21 mouse cellular contexts compared by ENCODE assay signal in genomic region chr14:38289661-38290060, GRCm38 (mm10).
DNase-seq lines count a peak whose midpoint lies in the region; ATAC-seq and TF ChIP-seq lines count a peak whose summit lies in the region.
"Had no signal": no experiment of that assay in that cellular context is flagged by ENCODE, and none has a peak within 500 bp of the region (broad histone marks: within the 10 kb centered on the region; RNA-seq: fewer than 3 reads in every experiment).

No protein-coding gene starts in this region.

- peak; percentile 64 for DNase-seq in ES-CJ7 (ENCODE audit: low read depth, low spot score)
- peak; percentile 74 for DNase-seq in R1 (ENCODE audit: low read depth, low spot score)
- no peak for DNase-seq in hindbrain, postnatal 0 days (ENCODE audit: low spot score)
- no peak for DNase-seq in thymus, postnatal 0 days (ENCODE audit: low spot score)
- DNase-seq in kidney, adult 2 months = no peak
- DNase-seq: adrenal gland, adult 8-10 months; adrenal gland, postnatal 14 days; adrenal gland, postnatal 36 days; cerebellum, adult 11-12 months; cerebellum, adult 2 months; cerebellum, adult 9-10 months; cerebellum, postnatal 10 days; cerebellum, postnatal 25 days; forebrain, postnatal 0 days had no signal

- ATAC-seq in hindbrain, postnatal 0 days = no peak
- ATAC-seq: activated CD4-positive, CD25-positive, alpha-beta regulatory T cell, adult 4 months; forebrain, embryonic 13.5 days; forebrain, embryonic 15.5 days; forebrain, postnatal 0 days; Patski had no signal

- no peak overlapping the region for H3K4me2 ChIP-seq in hindbrain, postnatal 0 days (ENCODE audit: low read depth, low read length)
- H3K4me2 ChIP-seq: embryonic facial prominence, embryonic 12.5 days; forebrain, embryonic 13.5 days; forebrain, embryonic 15.5 days had no signal

- H3K4me1 ChIP-seq in hindbrain, postnatal 0 days (ENCODE audit: insufficient read depth, low read length) = no peaks in the 10 kb centered on the region
- no peaks in the 10 kb centered on the region for H3K4me1 ChIP-seq in kidney, adult 2 months (ENCODE audit: control insufficient read depth, insufficient read depth, low read length)
- H3K4me1 ChIP-seq: embryonic facial prominence, embryonic 10.5 days; embryonic facial prominence, embryonic 12.5 days; forebrain, embryonic 13.5 days; forebrain, embryonic 15.5 days had no signal

- no peak overlapping the region for H3K27ac ChIP-seq in hindbrain, postnatal 0 days
- H3K27ac ChIP-seq in kidney, adult 2 months (ENCODE audit: insufficient read depth, low read depth, low read length) = no peak overlapping the region
- H3K27ac ChIP-seq: embryonic facial prominence, embryonic 10.5 days; embryonic facial prominence, embryonic 12.5 days; forebrain, embryonic 13.5 days; forebrain, embryonic 15.5 days had no signal

- no peaks in the 10 kb centered on the region for H3K36me3 ChIP-seq in hindbrain, postnatal 0 days (ENCODE audit: insufficient read depth, low read length)
- no peaks in the 10 kb centered on the region for H3K36me3 ChIP-seq in kidney, adult 2 months (ENCODE audit: control insufficient read depth, insufficient read depth, low read length)
- H3K36me3 ChIP-seq: embryonic facial prominence, embryonic 10.5 days; embryonic facial prominence, embryonic 12.5 days; forebrain, embryonic 15.5 days; G1E had no signal

- no peak for TF ChIP-seq POLR2A in kidney, adult 2 months (IDR thresholded peaks at IDR 0.05; ENCODE audit: low read depth, low read length)

- no peak overlapping the region for H3K4me3 ChIP-seq in hindbrain, postnatal 0 days (ENCODE audit: low read length)
- no peak overlapping the region for H3K4me3 ChIP-seq in kidney, adult 2 months (ENCODE audit: insufficient read depth, low read depth, low read length)
- H3K4me3 ChIP-seq: embryonic facial prominence, embryonic 10.5 days; embryonic facial prominence, embryonic 12.5 days; forebrain, embryonic 13.5 days; forebrain, embryonic 15.5 days had no signal

- whole genome bisulfite sequencing in hindbrain, postnatal 0 days = 96% methylated on average over 4 of the region's 4 CpGs
- 92% methylated on average over 4 of the region's 4 CpGs for WGBS in kidney, adult 2 months

- H3K27me3 ChIP-seq in hindbrain, postnatal 0 days (ENCODE audit: insufficient read depth, low read length) = no peaks in the 10 kb centered on the region
- no peaks in the 10 kb centered on the region for H3K27me3 ChIP-seq in kidney, adult 2 months (replicated peaks; ENCODE audit: control insufficient read depth, insufficient read depth, low read length)
- H3K27me3 ChIP-seq: embryonic facial prominence, embryonic 12.5 days; forebrain, embryonic 13.5 days; forebrain, embryonic 15.5 days; Patski had no signal

- H3K9ac ChIP-seq in hindbrain, postnatal 0 days (replicated peaks; ENCODE audit: low read length) = no peak overlapping the region
- H3K9ac ChIP-seq: embryonic facial prominence, embryonic 12.5 days; forebrain, embryonic 13.5 days; forebrain, embryonic 15.5 days; forebrain, postnatal 0 days had no signal

- TF ChIP-seq CTCF in hindbrain, postnatal 0 days (IDR thresholded peaks at IDR 0.05; ENCODE audit: low read depth) = no peak
- TF ChIP-seq CTCF in kidney, adult 2 months (conservative IDR thresholded peaks at IDR 0.05; ENCODE audit: insufficient read depth, insufficient read length, low read depth, low read length) = no peak

- H3K9me3 ChIP-seq in hindbrain, postnatal 0 days (ENCODE audit: low read length) = no peaks in the 10 kb centered on the region
- H3K9me3 ChIP-seq: embryonic facial prominence, embryonic 10.5 days; embryonic facial prominence, embryonic 12.5 days; forebrain, embryonic 13.5 days; forebrain, embryonic 15.5 days; G1E had no signal

Comparison
In these comparisons a context has a peak if more than half of its experiments do, and no peak if none do; other contexts are left out.
1. DNase-seq: peak in ES-CJ7 (single experiment) and R1 (single experiment); none in hindbrain, postnatal 0 days (single experiment), thymus, postnatal 0 days (single experiment) and kidney, adult 2 months (single experiment).